In the genomic region with DNA sequence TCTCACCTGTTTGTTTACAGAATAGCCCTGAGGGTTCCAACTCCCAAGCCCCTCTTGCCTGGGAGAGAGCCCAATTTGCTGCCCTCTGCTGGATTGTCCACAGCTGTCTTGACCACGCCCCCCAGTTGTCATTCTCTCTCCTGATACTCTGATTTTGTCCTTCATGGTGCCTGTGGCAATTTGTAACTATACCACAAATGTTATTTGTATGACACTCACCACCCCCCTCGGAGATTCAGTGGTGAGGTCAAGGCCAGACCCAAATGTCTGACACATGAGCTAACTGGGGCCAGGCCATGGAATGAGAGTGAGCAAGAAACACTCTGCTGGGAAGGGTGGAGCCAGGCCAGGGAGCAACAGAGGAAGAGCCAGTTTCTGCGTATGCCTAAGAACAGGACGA, we compare ENCODE assay signal across 9 mouse cellular contexts. TPM values are rescaled to one million over a fixed set of nuclear protein-coding genes. Genes with fewer than 3 reads are reported as not detected.
DNase-seq lines count a peak whose midpoint lies in the region; ATAC-seq and TF ChIP-seq lines count a peak whose summit lies in the region.
"Had no signal": no experiment of that assay in that cellular context is flagged by ENCODE, and none has a peak within 500 bp of the region (broad histone marks: within the 10 kb centered on the region; RNA-seq: fewer than 3 reads in every experiment).

No protein-coding gene starts in this region.

- no peaks in the 10 kb centered on the region for H3K36me3 ChIP-seq in MEL (ENCODE audit: control insufficient read depth in 1 of 2, insufficient read depth in 2 of 2, low read length in 2 of 2)
- peaks cover 10% of the 10 kb centered on the region for H3K36me3 ChIP-seq in kidney, embryonic 16.5 days (ENCODE audit: insufficient read depth, low read length)
- peaks cover 8% of the 10 kb centered on the region; the same call in 1 of the 2 replicates for H3K36me3 ChIP-seq in stomach, embryonic 16.5 days (ENCODE audit: control insufficient read depth, insufficient read depth, low read length)
- peaks cover 16% of the 10 kb centered on the region for H3K36me3 ChIP-seq in midbrain, embryonic 16.5 days (ENCODE audit: control insufficient read depth, insufficient read depth, low read length)

- no peaks in the 10 kb centered on the region; a peak in 1 of 4 replicates for H3K4me1 ChIP-seq in MEL (ENCODE audit: control insufficient read depth in 1 of 2, insufficient read depth in 2 of 2, low read length in 2 of 2)
- no peaks in the 10 kb centered on the region for H3K4me1 ChIP-seq in kidney, embryonic 16.5 days (ENCODE audit: insufficient read depth, low read length)
- 0 out of 2 replicates have a peak, but pooled peaks cover 3% of the 10 kb centered on the region for H3K4me1 ChIP-seq in stomach, embryonic 16.5 days (ENCODE audit: control insufficient read depth, insufficient read depth, low read length)
- no peaks in the 10 kb centered on the region for H3K4me1 ChIP-seq in midbrain, embryonic 16.5 days (ENCODE audit: control insufficient read depth, insufficient read depth, low read length)
- H3K4me1 ChIP-seq: limb, embryonic 13.5 days had no signal

- peak; percentile 39 for TF ChIP-seq CTCF in left cerebral cortex, adult 2 months (IDR thresholded peaks at IDR 0.05)
- peak; percentile 11 to 61 (median 48); a peak in 4 of 6 replicates for TF ChIP-seq CTCF in MEL (IDR thresholded peaks at IDR 0.05 in 2 of 3, conservative IDR thresholded peaks at IDR 0.05 in 1 of 3; ENCODE audit: control insufficient read depth in 1 of 3, insufficient read depth in 1 of 3, low read depth in 2 of 3, low read length in 3 of 3, poor library complexity in 1 of 3, severe bottlenecking in 1 of 3)

- no peak for DNase-seq in left cerebral cortex, adult 2 months (ENCODE audit: extremely low spot score in 1 of 2, low spot score in 2 of 2)
- no peak for DNase-seq in left cerebral cortex, postnatal 14 days (ENCODE audit: low spot score in 2 of 2)
- DNase-seq in MEL (ENCODE audit: low read depth, low spot score) = no peak
- DNase-seq in adrenal gland, postnatal 10 days = peak; percentile 77
- DNase-seq in layer of hippocampus, adult 8-10 months (ENCODE audit: low spot score in 2 of 2) = no peak

- 0 out of 4 replicates have a peak, but pooled peaks cover 0 to 2% of the 10 kb centered on the region in 2 experiments for H3K27me3 ChIP-seq in MEL (ENCODE audit: control insufficient read depth in 1 of 2, insufficient read depth in 2 of 2, low read length in 2 of 2)
- H3K27me3 ChIP-seq in kidney, embryonic 16.5 days (ENCODE audit: insufficient read depth, low read length) = no peaks in the 10 kb centered on the region
- no peaks in the 10 kb centered on the region for H3K27me3 ChIP-seq in stomach, embryonic 16.5 days (ENCODE audit: control insufficient read depth, insufficient read depth, low read length)
- no peaks in the 10 kb centered on the region for H3K27me3 ChIP-seq in midbrain, embryonic 16.5 days (ENCODE audit: control insufficient read depth, insufficient read depth, low read depth, low read length)

- H3K27ac ChIP-seq in left cerebral cortex, adult 2 months = no peak overlapping the region
- no peak overlapping the region for H3K27ac ChIP-seq in MEL (ENCODE audit: control insufficient read depth, low read depth, low read length)
- H3K27ac ChIP-seq in kidney, embryonic 16.5 days (ENCODE audit: low read length) = no peak overlapping the region
- peak overlapping the region; percentile 49; the same call in 1 of the 2 replicates for H3K27ac ChIP-seq in stomach, embryonic 16.5 days (ENCODE audit: low read length)
- no peak overlapping the region for H3K27ac ChIP-seq in midbrain, embryonic 16.5 days (ENCODE audit: low read length)
- H3K27ac ChIP-seq: limb, embryonic 13.5 days had no signal

- TF ChIP-seq RAD21 in MEL (IDR thresholded peaks at IDR 0.05; ENCODE audit: low read depth, low read length) = peak; percentile 7; the same call in 1 of the 2 replicates

- no peak overlapping the region for H3K4me3 ChIP-seq in left cerebral cortex, adult 2 months
- H3K4me3 ChIP-seq in MEL (ENCODE audit: control insufficient read depth in 1 of 2, insufficient read depth in 1 of 2, low read depth in 2 of 2, low read length in 2 of 2) = no peak overlapping the region
- no peak overlapping the region for H3K4me3 ChIP-seq in kidney, embryonic 16.5 days (ENCODE audit: low read length)
- H3K4me3 ChIP-seq in stomach, embryonic 16.5 days (replicated peaks; ENCODE audit: low read length) = no peak overlapping the region
- no peak overlapping the region for H3K4me3 ChIP-seq in midbrain, embryonic 16.5 days (ENCODE audit: low read depth, low read length)
- H3K4me3 ChIP-seq: limb, embryonic 13.5 days had no signal

- WGBS in kidney, embryonic 16.5 days = 30% methylated on average over 4 of the region's 4 CpGs
- 20% methylated on average over 4 of the region's 4 CpGs for WGBS in stomach, embryonic 16.5 days
- 58% methylated on average over 4 of the region's 4 CpGs for WGBS in midbrain, embryonic 16.5 days

- peak; percentile 59; the same call in 1 of the 2 replicates for ATAC-seq in kidney, embryonic 16.5 days (ENCODE audit: low FRiP score, low TSS enrichment)
- ATAC-seq in stomach, embryonic 16.5 days (ENCODE audit: insufficient read depth, low FRiP score) = peak; percentile 14; the same call in 1 of the 2 replicates
- no peak for ATAC-seq in midbrain, embryonic 16.5 days

- H3K4me2 ChIP-seq in kidney, embryonic 16.5 days (replicated peaks; ENCODE audit: low read depth, low read length) = no peak overlapping the region
- no peak overlapping the region for H3K4me2 ChIP-seq in stomach, embryonic 16.5 days (ENCODE audit: low read depth, low read length)
- H3K4me2 ChIP-seq in midbrain, embryonic 16.5 days (ENCODE audit: low read length) = no peak overlapping the region
- H3K4me2 ChIP-seq: limb, embryonic 13.5 days had no signal

- no peak for TF ChIP-seq POLR2A in MEL (IDR thresholded peaks at IDR 0.05; ENCODE audit: control insufficient read depth in 1 of 2, insufficient read depth in 1 of 2, low read depth in 1 of 2, low read length in 2 of 2, poor library complexity in 1 of 2)

- H3K9ac ChIP-seq in MEL (ENCODE audit: control insufficient read depth, low read depth, low read length, poor library complexity, severe bottlenecking) = no peak overlapping the region
- no peak overlapping the region for H3K9ac ChIP-seq in kidney, embryonic 16.5 days (replicated peaks; ENCODE audit: low read length)
- no peak overlapping the region for H3K9ac ChIP-seq in stomach, embryonic 16.5 days (ENCODE audit: low read length)
- no peak overlapping the region for H3K9ac ChIP-seq in midbrain, embryonic 16.5 days (ENCODE audit: low read depth, low read length)
- H3K9ac ChIP-seq: limb, embryonic 13.5 days had no signal

- intact Hi-C loops in left cerebral cortex, adult 2 months (cut with DNase I) = loop anchor here (5.0 kb wide), 1 partner anchor 42 kb away; no protein-coding TSS in a partner anchor
- intact Hi-C loops in left cerebral cortex, postnatal 14 days (cut with DNase I) = no loop called here

- no peaks in the 10 kb centered on the region for H3K79me2 ChIP-seq in MEL (ENCODE audit: control insufficient read depth, insufficient read depth, low read length, poor library complexity)

- H3K9me3 ChIP-seq in MEL (replicated peaks; ENCODE audit: insufficient read depth, low read length) = no peaks in the 10 kb centered on the region
- H3K9me3 ChIP-seq in kidney, embryonic 16.5 days (ENCODE audit: low read length) = peaks cover 12% of the 10 kb centered on the region
- peaks cover 9% of the 10 kb centered on the region; the same call in 1 of the 2 replicates for H3K9me3 ChIP-seq in stomach, embryonic 16.5 days (replicated peaks; ENCODE audit: control insufficient read depth, low read length)
- peaks cover 8% of the 10 kb centered on the region for H3K9me3 ChIP-seq in midbrain, embryonic 16.5 days (replicated peaks; ENCODE audit: control insufficient read depth, low read length, poor library complexity, severe bottlenecking)

- TF ChIP-seq EP300 in MEL (IDR thresholded peaks at IDR 0.05; ENCODE audit: low read depth in 1 of 2, low read length in 2 of 2) = no peak

RNA-seq across cellular contexts. Expression of gene Dmkn, which starts 4.7 kb away (rescaled TPM):
- total RNA-seq in left cerebral cortex, adult 2 months (2021) = 1 to 10 TPM; 1.9 to 2.1 TPM
- 1 to 10 TPM; 3.6 to 4.2 TPM for total RNA-seq in left cerebral cortex, postnatal 14 days (2021)
- not detected in 2 replicates for total RNA-seq in MEL (2012; rRNA removed)
- not detected for polyA plus RNA-seq in MEL (2012; ENCODE audit: insufficient read depth in 1 of 2, insufficient read length in 2 of 2, low read depth in 1 of 2, low replicate concordance in 2 of 2, missing spikeins in 1 of 2)
- total RNA-seq in adrenal gland, postnatal 10 days (2021) = 1 to 10 TPM; 2.6 to 3.9 TPM
- polyA plus RNA-seq in kidney, embryonic 16.5 days (2015; fragmentation: Nextera tagmentation; extraction: Ambion mirVana) = 0.89 and 1.2 TPM in 2 replicates
- 391 and 628 TPM in 2 replicates for polyA plus RNA-seq in stomach, embryonic 16.5 days (2015; fragmentation: Nextera tagmentation; extraction: Ambion mirVana)
- 2.8 and 3.6 TPM in 2 replicates for polyA plus RNA-seq in midbrain, embryonic 16.5 days (2015; fragmentation: Nextera tagmentation; extraction: Ambion mirVana)
- 1 to 10 TPM in 1 of 4 experiments, under 1 TPM in 2, not detected in 1; 0.84 to 1.5 (median 0.95) TPM for total RNA-seq in layer of hippocampus, adult 8-10 months (2022)

RNA-seq across cellular contexts. Expression of gene Sbsn, which starts 7.6 kb away (rescaled TPM):
- 1 to 10 TPM; 7.8 to 8.7 TPM for total RNA-seq in left cerebral cortex, adult 2 months (2021)
- 10 to 100 TPM in 1 of 2 experiments, 1 to 10 TPM in 1; 5.5 to 10.0 TPM for total RNA-seq in left cerebral cortex, postnatal 14 days (2021)
- total RNA-seq in MEL (2012; rRNA removed) = 1.2 TPM in 1 of 2 replicates, not detected in the other
- under 1 TPM in 1 of 2 experiments, not detected in 1; 0.17 TPM for polyA plus RNA-seq in MEL (2012; ENCODE audit: insufficient read depth in 1 of 2, insufficient read length in 2 of 2, low read depth in 1 of 2, low replicate concordance in 2 of 2, missing spikeins in 1 of 2)
- total RNA-seq in adrenal gland, postnatal 10 days (2021) = 10 to 100 TPM; 25.4 to 34.6 TPM
- 1.7 and 2.3 TPM in 2 replicates for polyA plus RNA-seq in kidney, embryonic 16.5 days (2015; fragmentation: Nextera tagmentation; extraction: Ambion mirVana)
- polyA plus RNA-seq in stomach, embryonic 16.5 days (2015; fragmentation: Nextera tagmentation; extraction: Ambion mirVana) = 62.5 and 98.8 TPM in 2 replicates
- 1.6 and 2.0 TPM in 2 replicates for polyA plus RNA-seq in midbrain, embryonic 16.5 days (2015; fragmentation: Nextera tagmentation; extraction: Ambion mirVana)
- 10 to 100 TPM in 1 of 4 experiments, 1 to 10 TPM in 3; 7.8 to 11.8 (median 8.4) TPM for total RNA-seq in layer of hippocampus, adult 8-10 months (2022)

RNA-seq across cellular contexts. Expression of gene Gapdhs, which starts 15.4 kb away (rescaled TPM):
- not detected for total RNA-seq in left cerebral cortex, adult 2 months (2021)
- not detected for total RNA-seq in left cerebral cortex, postnatal 14 days (2021)
- total RNA-seq in MEL (2012; rRNA removed) = not detected in 2 replicates
- polyA plus RNA-seq in MEL (2012; ENCODE audit: insufficient read depth in 1 of 2, insufficient read length in 2 of 2, low read depth in 1 of 2, low replicate concordance in 2 of 2, missing spikeins in 1 of 2) = under 1 TPM in 1 of 2 experiments, not detected in 1; 0.49 TPM
- total RNA-seq in adrenal gland, postnatal 10 days (2021) = not detected
- 0.21 and 0.45 TPM in 2 replicates for polyA plus RNA-seq in kidney, embryonic 16.5 days (2015; fragmentation: Nextera tagmentation; extraction: Ambion mirVana)
- 0.28 and 0.40 TPM in 2 replicates for polyA plus RNA-seq in stomach, embryonic 16.5 days (2015; fragmentation: Nextera tagmentation; extraction: Ambion mirVana)
- polyA plus RNA-seq in midbrain, embryonic 16.5 days (2015; fragmentation: Nextera tagmentation; extraction: Ambion mirVana) = 1.1 and 1.7 TPM in 2 replicates
- total RNA-seq in layer of hippocampus, adult 8-10 months (2022) = not detected

RNA-seq across cellular contexts. Expression of gene Krtdap, which starts 28.8 kb away (rescaled TPM):
- total RNA-seq in left cerebral cortex, adult 2 months (2021) = not detected
- total RNA-seq in left cerebral cortex, postnatal 14 days (2021) = not detected
- total RNA-seq in MEL (2012; rRNA removed) = not detected in 2 replicates
- polyA plus RNA-seq in MEL (2012; ENCODE audit: insufficient read depth in 1 of 2, insufficient read length in 2 of 2, low read depth in 1 of 2, low replicate concordance in 2 of 2, missing spikeins in 1 of 2) = not detected
- 1 to 10 TPM; 1.5 to 1.6 TPM for total RNA-seq in adrenal gland, postnatal 10 days (2021)
- 1.0 and 1.5 TPM in 2 replicates for polyA plus RNA-seq in kidney, embryonic 16.5 days (2015; fragmentation: Nextera tagmentation; extraction: Ambion mirVana)
- polyA plus RNA-seq in stomach, embryonic 16.5 days (2015; fragmentation: Nextera tagmentation; extraction: Ambion mirVana) = 767 and 1,136 TPM in 2 replicates
- polyA plus RNA-seq in midbrain, embryonic 16.5 days (2015; fragmentation: Nextera tagmentation; extraction: Ambion mirVana) = not detected in 2 replicates
- not detected for total RNA-seq in layer of hippocampus, adult 8-10 months (2022)

RNA-seq across cellular contexts. Expression of gene Tmem147, which starts 29.5 kb away (rescaled TPM):
- total RNA-seq in left cerebral cortex, adult 2 months (2021) = 100 to 1,000 TPM; 119 to 127 TPM
- total RNA-seq in left cerebral cortex, postnatal 14 days (2021) = 100 to 1,000 TPM; 137 TPM
- total RNA-seq in MEL (2012; rRNA removed) = 218 and 266 TPM in 2 replicates
- polyA plus RNA-seq in MEL (2012; ENCODE audit: insufficient read depth in 1 of 2, insufficient read length in 2 of 2, low read depth in 1 of 2, low replicate concordance in 2 of 2, missing spikeins in 1 of 2) = 100 to 1,000 TPM; 307 to 324 TPM
- 100 to 1,000 TPM; 246 to 247 TPM for total RNA-seq in adrenal gland, postnatal 10 days (2021)
- polyA plus RNA-seq in kidney, embryonic 16.5 days (2015; fragmentation: Nextera tagmentation; extraction: Ambion mirVana) = 209 and 225 TPM in 2 replicates
- polyA plus RNA-seq in stomach, embryonic 16.5 days (2015; fragmentation: Nextera tagmentation; extraction: Ambion mirVana) = 215 and 232 TPM in 2 replicates
- polyA plus RNA-seq in midbrain, embryonic 16.5 days (2015; fragmentation: Nextera tagmentation; extraction: Ambion mirVana) = 233 and 254 TPM in 2 replicates
- total RNA-seq in layer of hippocampus, adult 8-10 months (2022) = 100 to 1,000 TPM; 110 to 119 (median 116) TPM
